Mouse (Mus musculus): ENCODE data around the gene Trpm2. TPM values are rescaled to one million over a fixed set of nuclear protein-coding genes. Genes with fewer than 3 reads are reported as not detected.
A peak's percentile ranks its signal among the peaks of the same experiment; 100 is the strongest.
"Not testable (repeated sequence)": the region's sequence is repeated elsewhere in the genome, so short reads cannot be mapped to it uniquely, and the experiment has no call there.

Gene Trpm2
- polyA plus RNA-seq (2016; fragmentation: Nextera tagmentation; extraction: Ambion mirVana): 1.3 and 1.4 TPM in 2 replicates

DNA sequence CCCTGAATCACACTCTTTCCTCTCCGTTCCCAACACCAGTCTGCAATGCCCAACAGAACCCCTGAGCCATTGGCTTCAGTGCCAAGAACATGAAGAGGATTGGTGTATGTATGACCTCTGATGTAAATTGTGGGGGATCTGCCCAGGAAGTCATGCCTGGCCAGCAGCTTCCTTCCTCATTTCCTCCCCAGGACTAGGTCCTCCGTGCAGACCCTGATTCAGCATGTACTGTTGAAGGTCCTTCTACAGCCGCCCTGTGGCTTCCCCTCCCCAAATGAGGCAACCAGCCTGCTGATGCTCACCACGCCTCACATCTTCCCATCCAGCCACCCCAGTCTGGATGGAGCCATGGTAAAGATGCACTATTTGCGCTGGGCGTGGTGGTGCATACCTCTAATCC lies at the start of gene Trpm2:
TSS of gene Trpm2 (minus strand) at position 83 of the 400 bp plus-strand sequence.
- H3K36me3 ChIP-seq: no peaks in the 10 kb centered on the region
- H3K27ac ChIP-seq: no peak within 1 kb of the TSS
- H3K27me3 ChIP-seq: peaks cover 30% of the 10 kb centered on the region
- peaks cover 10% of the 10 kb centered on the region; the same call in 1 of the 2 replicates for H3K4me1 ChIP-seq
- peak within 1 kb of the TSS; percentile 77 for H3K4me2 ChIP-seq (replicated peaks)
- 80% methylated on average over 6 of the region's 6 CpGs for WGBS
- H3K9ac ChIP-seq: peak within 1 kb of the TSS; percentile 62
- no peak for ATAC-seq (ENCODE audit: low FRiP score)
- H3K9me3 ChIP-seq (replicated peaks): no peaks in the 10 kb centered on the region
- peak within 1 kb of the TSS; percentile 36 for H3K4me3 ChIP-seq

- not testable (repeated sequence) for H3K9me3 ChIP-seq (replicated peaks); H3K27me3 ChIP-seq; H3K4me3 ChIP-seq; H3K36me3 ChIP-seq; H3K27ac ChIP-seq; H3K4me2 ChIP-seq (replicated peaks); H3K4me1 ChIP-seq; H3K9ac ChIP-seq; ATAC-seq (ENCODE audit: low FRiP score)
- WGBS: 96% methylated on average over 7 of the region's 11 CpGs
These were observed 49.6 kb upstream of the Trpm2 start for GRCm38 (mm10) chr10:78019984-78020383.

DNA sequence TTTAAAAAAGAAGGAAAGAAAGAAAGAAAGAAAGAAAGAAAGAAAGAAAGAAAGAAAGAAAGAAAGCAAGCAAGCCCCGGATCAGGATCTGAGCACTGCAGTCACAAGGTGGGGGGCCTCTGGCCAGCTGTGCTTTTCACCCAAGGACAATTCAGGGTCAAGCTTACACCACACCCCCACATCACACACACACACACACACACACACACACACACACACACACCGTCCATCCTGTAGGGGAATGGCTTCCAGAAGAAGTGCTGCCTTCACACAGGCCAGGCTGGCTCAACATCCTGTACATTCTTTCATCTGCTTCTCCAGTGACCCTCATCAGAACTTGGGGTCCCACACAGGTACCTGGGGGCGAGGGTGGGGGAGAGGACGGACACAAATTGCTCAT lies 48.9 kb upstream of the Trpm2 start:
- Histone ChIP-seq H3K27ac (no peak overlapping the region), H3K4me3 (no peak overlapping the region), H3K27me3 (no peaks in the 10 kb centered on the region), H3K4me2 (replicated peaks) (no peak overlapping the region), H3K9me3 (replicated peaks) (no peaks in the 10 kb centered on the region; the same call in 1 of the 2 replicates), H3K36me3 (no peaks in the 10 kb centered on the region), H3K9ac (no peak overlapping the region), H3K4me1 (no peaks in the 10 kb centered on the region)
- WGBS: 84% methylated on average over 4 of the region's 4 CpGs
- 0 out of 2 replicates have a peak, but pooled peaks have one; percentile 32 for ATAC-seq (ENCODE audit: low FRiP score)

GRCm38 (mm10) chr10:78018797-78019203 lies 48.4 kb upstream of the Trpm2 start:
- ATAC-seq (ENCODE audit: low FRiP score): peak; percentile 64; the same call in 1 of the 2 replicates
- H3K4me1 ChIP-seq: no peaks in the 10 kb centered on the region
- H3K27me3 ChIP-seq: no peaks in the 10 kb centered on the region
- no peaks in the 10 kb centered on the region for H3K36me3 ChIP-seq
- 16% methylated on average over 19 of the region's 19 CpGs for WGBS
- no peaks in the 10 kb centered on the region; the same call in 1 of the 2 replicates for H3K9me3 ChIP-seq (replicated peaks)
- peak overlapping the region; percentile 55 for H3K4me2 ChIP-seq (replicated peaks)
- H3K27ac ChIP-seq: no peak overlapping the region
- H3K4me3 ChIP-seq: peak overlapping the region; percentile 23; the same call in 1 of the 2 replicates
- no peak overlapping the region for H3K9ac ChIP-seq

DNA sequence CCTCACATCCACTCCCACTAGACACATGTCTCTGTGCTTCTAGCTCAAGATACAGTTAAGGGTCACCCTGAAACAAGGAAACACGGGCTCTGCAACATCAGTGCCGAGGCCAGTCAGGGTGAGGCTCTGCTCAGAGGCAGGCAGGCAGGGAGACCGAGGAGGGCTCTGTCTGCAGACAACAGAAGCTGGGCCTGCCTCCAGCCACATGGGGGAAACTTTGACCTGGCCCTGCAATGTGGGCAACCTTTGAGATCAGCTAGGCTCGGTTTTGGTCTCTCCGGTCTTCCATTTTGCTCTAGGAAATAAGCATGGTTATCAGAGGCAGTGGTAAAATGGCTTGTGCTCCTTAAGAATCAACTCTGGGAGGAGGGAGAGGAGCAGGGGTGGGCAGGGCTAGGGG lies 46.0 kb upstream of the Trpm2 start:
- Histone ChIP-seq H3K9ac (no peak overlapping the region), H3K9me3 (replicated peaks) (no peaks in the 10 kb centered on the region; the same call in 1 of the 2 replicates), H3K4me1 (no peaks in the 10 kb centered on the region), H3K4me3 (no peak overlapping the region), H3K36me3 (no peaks in the 10 kb centered on the region), H3K27ac (no peak overlapping the region), H3K27me3 (no peaks in the 10 kb centered on the region), H3K4me2 (replicated peaks) (no peak overlapping the region)
- WGBS: 58% methylated on average over 5 of the region's 5 CpGs
- no peak for ATAC-seq (ENCODE audit: low FRiP score)

- no peak overlapping the region for H3K27ac ChIP-seq
- no peak overlapping the region for H3K9ac ChIP-seq
- no peaks in the 10 kb centered on the region for H3K36me3 ChIP-seq
- H3K27me3 ChIP-seq: peaks cover 4% of the 10 kb centered on the region; the same call in 1 of the 2 replicates
- no peaks in the 10 kb centered on the region for H3K4me1 ChIP-seq
- H3K4me2 ChIP-seq (replicated peaks): no peak overlapping the region
- WGBS: 91% methylated on average over 1 of the region's 1 CpGs
- no peak for ATAC-seq (ENCODE audit: low FRiP score)
- no peaks in the 10 kb centered on the region; the same call in 1 of the 2 replicates for H3K9me3 ChIP-seq (replicated peaks)
- no peak overlapping the region for H3K4me3 ChIP-seq
These were observed 45.1 kb upstream of the Trpm2 start for GRCm38 (mm10) chr10:78015489-78015888.

DNA sequence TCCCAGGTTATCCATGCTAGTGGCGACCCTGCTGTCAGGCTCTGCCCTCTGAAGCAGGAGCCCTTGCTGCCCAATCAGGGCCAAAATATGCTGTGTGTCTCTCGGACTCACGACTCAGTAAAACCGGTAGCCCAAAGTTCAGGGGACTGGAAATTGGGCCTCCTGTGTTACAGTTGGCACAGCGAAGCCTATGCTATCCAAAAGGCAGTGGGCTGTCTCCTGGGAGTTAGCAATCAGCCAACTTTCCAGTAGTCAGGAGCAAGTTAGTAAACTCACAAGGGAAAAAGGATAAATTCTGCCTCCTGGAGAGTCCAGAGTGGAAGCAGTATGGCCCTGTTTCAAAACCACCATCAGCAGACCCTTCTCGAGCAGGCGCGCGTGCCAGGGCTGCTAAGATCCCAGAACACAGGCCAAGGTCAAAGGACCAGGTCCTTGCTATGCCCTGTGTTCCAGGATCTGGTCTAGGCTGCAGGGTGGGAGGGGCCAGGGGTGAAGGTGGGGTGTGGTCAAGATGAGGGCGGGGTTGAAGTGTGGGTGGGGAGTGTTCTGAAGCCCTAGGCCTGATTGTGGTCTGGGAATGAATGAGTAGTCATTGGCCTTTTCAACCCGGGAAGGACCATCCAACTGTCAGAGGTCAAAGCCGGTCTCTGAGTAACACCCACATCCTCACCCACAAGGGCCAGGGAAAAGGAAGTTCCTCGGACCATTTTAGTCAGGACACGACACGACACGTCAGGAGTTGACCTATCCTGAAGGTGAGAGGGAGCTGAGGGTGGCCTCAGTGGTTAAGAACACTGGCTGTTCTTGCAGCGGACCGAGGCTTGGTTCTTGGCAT lies 42.5 kb upstream of the Trpm2 start:
- peaks cover 4% of the 10 kb centered on the region; the same call in 1 of the 2 replicates for H3K27me3 ChIP-seq
- no peak overlapping the region for H3K4me3 ChIP-seq
- no peak overlapping the region for H3K27ac ChIP-seq
- no peak for ATAC-seq (ENCODE audit: low FRiP score)
- H3K4me2 ChIP-seq (replicated peaks): no peak overlapping the region
- H3K36me3 ChIP-seq: no peaks in the 10 kb centered on the region
- H3K4me1 ChIP-seq: peaks cover 12% of the 10 kb centered on the region
- H3K9me3 ChIP-seq (replicated peaks): no peaks in the 10 kb centered on the region; the same call in 1 of the 2 replicates
- 89% methylated on average over 18 of the region's 18 CpGs for WGBS
- no peak overlapping the region for H3K9ac ChIP-seq

DNA sequence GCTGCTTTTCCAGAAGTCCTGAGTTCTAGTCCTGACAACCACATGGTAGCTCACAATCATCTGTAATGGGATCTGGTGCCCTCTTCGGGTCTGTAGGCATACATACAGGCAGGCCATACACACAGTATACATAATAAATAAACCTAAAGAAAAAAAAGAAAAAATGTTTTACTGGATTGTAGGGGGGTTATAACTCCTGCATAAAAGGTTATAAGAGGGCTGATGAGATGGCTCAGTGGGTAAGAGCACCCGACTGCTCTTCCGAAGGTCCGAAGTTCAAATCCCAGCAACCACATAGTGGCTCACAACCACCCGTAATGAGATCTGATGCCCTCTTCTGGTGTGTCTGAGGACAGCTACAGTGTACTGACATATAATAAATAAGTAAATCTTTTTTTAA lies 40.8 kb upstream of the Trpm2 start:
- peaks cover 29% of the 10 kb centered on the region for H3K4me1 ChIP-seq
- not testable (repeated sequence) for H3K4me3 ChIP-seq; ATAC-seq (ENCODE audit: low FRiP score); H3K27me3 ChIP-seq; H3K9ac ChIP-seq; H3K36me3 ChIP-seq; H3K4me2 ChIP-seq (replicated peaks); H3K27ac ChIP-seq; H3K9me3 ChIP-seq (replicated peaks)
- WGBS: 97% methylated on average over 5 of the region's 5 CpGs

- no peak overlapping the region for H3K9ac ChIP-seq
- peaks cover 4% of the 10 kb centered on the region; the same call in 1 of the 2 replicates for H3K27me3 ChIP-seq
- H3K27ac ChIP-seq: no peak overlapping the region
- 26% methylated on average over 10 of the region's 10 CpGs for WGBS
- no peaks in the 10 kb centered on the region; the same call in 1 of the 2 replicates for H3K9me3 ChIP-seq (replicated peaks)
- no peaks in the 10 kb centered on the region for H3K36me3 ChIP-seq
- ATAC-seq (ENCODE audit: low FRiP score): no peak
- peak overlapping the region; percentile 79 for H3K4me2 ChIP-seq (replicated peaks)
- H3K4me3 ChIP-seq: no peak overlapping the region
- peaks cover 30% of the 10 kb centered on the region for H3K4me1 ChIP-seq
These were observed 40.0 kb upstream of the Trpm2 start for GRCm38 (mm10) chr10:78010335-78010734.

DNA sequence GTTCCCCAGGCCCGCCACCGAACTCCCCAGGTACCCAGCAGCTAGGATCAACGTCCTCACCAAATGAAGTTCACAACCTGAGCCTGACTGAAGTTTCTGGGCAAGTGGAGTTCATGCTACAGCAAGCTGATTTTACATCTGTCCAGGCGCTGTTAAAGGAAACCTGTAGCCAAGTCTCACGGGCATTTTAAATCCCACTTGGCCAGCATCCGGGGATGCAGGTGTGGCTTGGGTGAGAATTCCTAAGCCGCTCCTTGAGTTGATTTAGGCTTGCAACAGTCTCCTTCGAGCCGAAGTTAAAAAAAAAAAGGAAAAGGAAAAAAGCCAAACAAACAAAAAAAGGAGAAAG lies 39.6 kb upstream of the Trpm2 start, which contains the start of gene Pfkl:
TSS of gene Pfkl (minus strand) at position 139 of the 349 bp plus-strand sequence.
- ATAC-seq (ENCODE audit: low FRiP score): no peak
- H3K27ac ChIP-seq: peak within 1 kb of the TSS; percentile 96
- 1% methylated on average over 9 of the region's 9 CpGs for WGBS

DNA sequence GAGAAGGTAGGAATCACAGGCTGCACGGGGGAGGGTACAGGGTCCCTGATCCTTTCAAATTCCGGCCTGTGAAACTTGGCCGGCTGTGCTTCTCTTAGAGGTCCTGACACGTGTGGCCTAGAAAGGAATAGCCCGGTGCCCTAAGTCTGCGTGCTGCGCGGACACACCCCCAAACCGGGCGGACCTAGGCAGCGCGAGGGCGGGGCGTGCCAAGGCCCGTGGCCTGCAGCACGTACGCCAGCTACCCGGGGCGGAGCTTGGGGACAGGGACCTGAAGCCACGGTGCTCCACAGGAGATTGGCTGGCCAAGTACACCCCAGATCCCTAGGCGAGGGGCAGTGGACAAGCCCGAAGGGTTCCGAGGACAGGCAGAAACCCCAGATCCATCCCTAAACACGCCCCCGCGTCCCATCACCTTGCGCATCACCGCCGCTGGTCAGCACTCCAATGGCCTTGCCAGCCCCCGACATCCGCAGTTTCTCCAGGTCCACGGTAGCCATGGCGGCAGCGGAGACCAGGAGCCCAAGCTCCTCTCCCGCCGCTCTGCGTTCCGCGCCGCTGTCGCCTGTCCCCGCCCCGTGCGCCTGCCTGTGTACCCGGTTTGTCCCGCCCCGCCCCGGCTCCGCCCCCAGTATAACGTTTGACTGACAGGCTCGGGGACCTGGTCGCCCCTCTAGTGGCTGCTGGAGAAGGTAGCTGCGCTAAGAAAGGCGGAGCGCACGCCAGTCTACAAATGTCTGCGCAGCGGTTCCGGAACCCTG lies 39.0 kb upstream of the Trpm2 start:
- peaks cover 6% of the 10 kb centered on the region for H3K36me3 ChIP-seq
- H3K27ac ChIP-seq: peak overlapping the region; percentile 96
- peak overlapping the region; percentile 79 for H3K4me2 ChIP-seq (replicated peaks)
- peaks cover 30% of the 10 kb centered on the region for H3K4me1 ChIP-seq
- WGBS: 1% methylated on average over 59 of the region's 59 CpGs
- peak overlapping the region; percentile 81 for H3K4me3 ChIP-seq
- H3K9me3 ChIP-seq (replicated peaks): no peaks in the 10 kb centered on the region
- H3K9ac ChIP-seq: peak overlapping the region; percentile 87
- peaks cover 4% of the 10 kb centered on the region; the same call in 1 of the 2 replicates for H3K27me3 ChIP-seq
- peak; percentile 96 for ATAC-seq (ENCODE audit: low FRiP score)

More for the DNA sequence above, 39.6 kb upstream of the Trpm2 start, which contains the start of gene Pfkl:
- peaks cover 30% of the 10 kb centered on the region for H3K4me1 ChIP-seq
- H3K36me3 ChIP-seq: 0 out of 2 replicates have a peak, but pooled peaks cover under 1% of the 10 kb centered on the region
- peak within 1 kb of the TSS; percentile 79 for H3K4me2 ChIP-seq (replicated peaks)
- peak within 1 kb of the TSS; percentile 81 for H3K4me3 ChIP-seq
- H3K9me3 ChIP-seq (replicated peaks): no peaks in the 10 kb centered on the region; the same call in 1 of the 2 replicates
- peaks cover 4% of the 10 kb centered on the region; the same call in 1 of the 2 replicates for H3K27me3 ChIP-seq
- H3K9ac ChIP-seq: peak within 1 kb of the TSS; percentile 87

GRCm38 (mm10) chr10:78008169-78008568 lies 37.8 kb upstream of the Trpm2 start:
- Histone ChIP-seq H3K9me3 (replicated peaks) (no peaks in the 10 kb centered on the region), H3K36me3 (peaks cover 9% of the 10 kb centered on the region), H3K4me1 (peaks cover 30% of the 10 kb centered on the region), H3K27me3 (peaks cover 4% of the 10 kb centered on the region; the same call in 1 of the 2 replicates), H3K9ac (peak overlapping the region; percentile 87), H3K27ac (peak overlapping the region; percentile 96; the same call in 1 of the 2 replicates), H3K4me2 (replicated peaks) (peak overlapping the region; percentile 79), H3K4me3 (peak overlapping the region; percentile 81; the same call in 1 of the 2 replicates)
- ATAC-seq (ENCODE audit: low FRiP score): no peak
- WGBS: 83% methylated on average over 3 of the region's 3 CpGs

Measured in hindbrain, embryonic 12.5 days (tissue).